Mouse (Mus musculus): ENCODE measurements at regions not wholly inside any gene's neighbourhood (a gene's known extent, or its start where the extent isn't known, plus 50 kb on each side); places are given as distances from the start of the nearest gene placed in this dataset.
A peak's percentile ranks its signal among the peaks of the same experiment; 100 is the strongest.

DNA sequence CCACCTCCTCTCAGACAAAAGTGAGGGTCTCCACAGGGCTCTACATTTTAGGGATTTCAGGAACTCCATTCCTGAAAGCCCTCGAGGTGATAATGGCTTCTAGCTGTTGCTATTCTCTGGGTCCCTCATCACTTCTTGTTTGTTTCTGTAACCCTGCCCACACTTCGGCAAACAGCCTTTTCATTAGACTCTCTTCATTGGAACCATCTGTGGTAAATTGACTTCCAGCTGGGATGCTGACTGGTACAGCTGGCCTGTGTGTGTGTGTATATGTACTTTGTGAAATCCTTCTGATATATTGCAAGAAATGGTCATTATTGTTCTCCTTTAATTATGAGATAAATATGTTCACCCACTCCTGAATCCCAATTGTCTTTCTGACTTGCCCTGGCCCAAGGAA lies 50.3 kb downstream of the Gm10192 start:
- DNase-seq (ENCODE audit: low read depth), result no peak

DNA sequence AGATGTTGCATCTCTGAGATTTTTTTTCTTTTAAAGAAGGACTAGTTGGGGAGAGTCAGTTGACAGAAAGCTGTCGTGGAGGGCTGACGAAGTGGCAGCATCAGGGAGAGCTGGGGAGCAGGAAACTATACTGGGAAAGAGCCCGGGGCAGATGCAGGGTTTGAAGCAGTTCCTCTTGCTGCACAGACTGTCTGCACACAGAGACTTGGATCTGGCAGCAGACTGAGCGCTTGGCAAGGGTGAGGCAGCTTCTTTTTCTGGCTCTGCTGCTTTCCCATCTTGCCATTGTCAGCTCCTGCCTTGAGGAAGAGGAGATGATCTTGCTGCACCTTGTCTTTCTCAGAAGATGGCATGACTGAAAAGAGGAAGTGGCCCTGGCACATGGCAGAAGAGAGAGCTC lies 55.2 kb downstream of the Gm10192 start:
- no peak for DNase-seq (ENCODE audit: low read depth)

DNA sequence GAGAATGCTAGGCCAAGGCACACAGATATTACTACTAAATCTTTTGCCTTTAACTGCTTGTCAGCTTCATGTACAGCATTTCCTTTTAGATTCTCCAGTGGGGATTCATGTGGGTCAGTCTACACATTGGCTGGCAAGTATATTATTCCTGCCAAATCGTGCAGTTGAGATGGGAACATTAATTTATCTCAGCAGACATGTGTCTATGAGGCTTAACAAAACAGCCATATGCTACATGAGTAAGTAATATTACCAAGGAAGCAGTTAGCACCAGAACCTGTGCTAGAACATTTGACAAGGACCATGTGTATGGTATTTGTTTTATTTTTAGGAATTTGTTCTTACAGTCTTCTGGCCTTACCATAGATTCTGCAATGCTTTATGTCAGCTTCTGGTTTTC lies 59.1 kb downstream of the Gm10192 start:
- no peak for DNase-seq (ENCODE audit: low read depth)

DNA sequence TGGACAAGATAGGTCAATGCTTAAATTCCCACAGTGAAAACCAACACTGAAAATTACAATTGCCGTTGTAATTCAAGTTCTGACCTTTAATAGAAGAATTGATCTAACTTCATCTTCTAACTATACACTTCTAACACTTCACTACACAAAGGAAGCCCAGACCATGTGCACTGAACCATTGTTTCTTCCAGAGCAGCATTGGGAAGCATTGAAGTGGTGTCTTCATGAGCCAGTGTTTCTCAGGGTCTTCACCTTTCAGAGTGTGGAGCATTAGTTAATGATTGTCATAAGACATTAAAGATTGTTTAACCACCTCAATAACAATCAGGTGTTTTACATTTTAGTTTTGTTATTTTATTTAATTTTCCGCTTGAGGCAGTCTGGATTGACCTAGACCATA lies 61.0 kb downstream of the Gm10192 start:
- no peak for DNase-seq (ENCODE audit: low read depth)

DNA sequence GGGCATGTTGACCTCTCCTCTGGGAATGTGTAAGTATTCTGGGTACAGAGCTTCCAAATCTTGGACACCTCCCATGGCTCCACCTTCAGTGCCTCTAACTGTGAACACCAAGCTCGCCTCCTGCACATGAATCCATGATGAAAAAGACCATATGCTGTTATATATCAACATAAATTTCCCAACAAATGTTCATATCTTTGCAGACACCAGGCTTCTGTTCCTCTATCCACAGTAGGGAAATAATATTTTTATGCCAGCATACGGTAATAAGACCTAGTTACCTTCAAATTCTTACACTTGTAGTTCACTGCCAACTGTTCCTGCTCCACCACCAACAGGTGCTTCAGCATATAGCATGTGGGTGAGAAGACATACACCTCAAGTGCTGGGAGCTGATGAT lies 63.5 kb downstream of the Gm10192 start:
- no peak for DNase-seq (ENCODE audit: low read depth)

DNA sequence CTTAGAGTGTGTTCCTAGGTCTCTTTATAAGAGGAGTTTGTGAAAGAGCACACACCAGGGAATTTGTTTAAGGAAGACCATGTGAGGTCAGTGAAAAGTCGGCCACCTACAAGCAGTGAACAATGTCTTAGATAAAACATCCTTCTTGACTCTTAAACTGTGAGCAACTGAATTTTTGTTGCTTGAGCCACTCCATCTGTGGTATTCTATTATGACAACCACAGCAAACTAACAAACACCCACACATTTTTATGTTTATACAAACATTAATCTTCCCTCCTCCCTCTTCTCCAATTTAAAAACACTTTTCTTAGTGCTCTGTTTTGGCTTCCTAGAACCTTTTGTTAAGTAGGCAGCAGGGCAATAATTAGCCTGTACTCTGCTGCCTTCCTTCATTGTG lies 66.0 kb downstream of the Gm10192 start:
- no peak for DNase-seq (ENCODE audit: low read depth)

DNA sequence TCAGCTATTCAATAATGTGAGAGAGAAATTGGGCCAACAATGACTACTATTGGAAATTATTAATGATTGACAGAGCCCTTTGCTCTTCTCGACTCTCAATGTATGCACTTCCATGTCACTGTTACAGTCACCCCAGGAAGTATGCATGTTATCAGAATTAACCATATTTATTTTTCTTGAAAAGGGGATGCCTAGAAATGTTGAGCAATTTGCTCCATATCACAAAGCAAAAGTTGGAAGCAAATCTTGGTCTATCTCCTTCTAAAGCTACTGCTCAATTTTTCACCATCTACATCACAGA lies 80.3 kb downstream of the Gm10192 start:
- DNase-seq (ENCODE audit: low read depth), result no peak

DNA sequence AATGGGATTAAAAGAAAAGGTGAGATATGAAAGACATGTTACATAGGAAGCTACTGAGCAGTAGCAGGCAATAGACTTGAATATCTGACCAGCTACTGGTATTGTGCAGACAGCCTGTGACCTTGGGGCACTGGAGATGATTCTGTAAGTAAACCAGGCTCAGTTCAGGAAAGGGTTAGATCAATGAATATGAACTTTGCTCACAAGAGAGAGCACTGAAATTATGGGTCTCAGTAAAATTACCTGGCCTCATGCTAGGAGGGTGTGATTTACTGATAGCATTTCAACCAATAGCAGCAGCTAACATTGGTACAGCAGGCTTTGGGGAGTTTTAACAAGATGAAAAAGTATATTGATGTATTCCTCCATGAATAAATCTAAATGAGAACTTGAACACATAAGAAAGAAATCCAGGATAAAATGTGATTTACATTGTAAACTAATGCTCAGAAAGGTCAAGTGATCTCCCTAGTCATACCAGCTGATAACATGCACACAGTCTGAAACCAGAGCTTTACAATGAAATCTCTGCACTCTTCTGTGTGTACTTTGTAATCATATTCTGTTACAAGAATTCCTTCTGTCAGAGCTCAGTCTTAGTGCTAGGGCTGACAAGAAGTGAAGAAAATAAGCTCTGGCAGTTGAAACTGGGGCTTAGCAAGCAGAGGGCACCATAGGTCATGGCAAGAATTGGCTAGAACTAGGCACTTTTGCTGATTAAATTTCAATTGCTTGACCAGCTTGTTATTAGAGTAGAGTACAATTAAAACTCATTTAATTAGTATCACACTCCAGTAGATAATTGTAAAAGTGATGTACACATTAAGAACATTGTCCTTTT lies 80.8 kb downstream of the Gm10192 start:
- DNase-seq (ENCODE audit: low read depth), result no peak

DNA sequence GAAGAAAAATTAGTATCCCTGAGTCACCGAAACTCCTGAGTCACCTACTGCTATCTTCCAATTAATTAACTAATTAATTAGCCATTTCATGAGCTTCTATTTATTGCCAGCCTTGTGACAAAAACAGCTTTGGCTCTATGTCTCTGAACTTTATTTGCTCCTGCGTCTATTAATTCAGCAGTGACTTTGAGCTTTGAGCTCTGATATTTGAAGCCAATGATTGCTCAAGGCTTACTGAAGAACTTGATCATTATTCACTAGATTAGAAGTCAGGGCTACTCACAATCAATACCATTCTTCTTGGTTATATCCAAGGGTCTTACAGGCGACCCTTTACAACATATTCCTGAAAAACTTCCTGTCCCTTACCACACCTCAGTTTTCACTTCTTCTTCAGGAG lies 83.2 kb downstream of the Gm10192 start:
- no peak for DNase-seq (ENCODE audit: low read depth)

DNA sequence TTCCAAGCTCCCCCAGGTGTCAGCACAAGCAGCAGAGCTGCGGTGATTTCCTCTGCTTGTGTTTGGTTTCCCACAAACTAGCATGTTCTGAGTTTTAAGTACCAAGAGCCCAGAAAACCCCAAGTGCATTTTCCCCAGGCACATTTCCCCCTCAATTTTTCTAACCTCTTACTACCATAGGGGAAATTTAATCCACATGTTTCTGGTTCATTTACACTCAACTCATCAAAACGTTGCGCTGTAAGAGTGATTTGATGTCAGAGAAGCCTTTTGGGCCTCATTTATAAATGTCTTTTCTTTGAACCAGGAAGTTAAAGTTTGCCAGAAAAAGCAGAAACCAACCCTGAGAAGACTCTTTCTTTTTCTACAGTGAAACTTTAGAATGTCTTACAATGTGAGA lies 89.4 kb downstream of the Gm10192 start:
- DNase-seq (ENCODE audit: low read depth), result no peak

DNA sequence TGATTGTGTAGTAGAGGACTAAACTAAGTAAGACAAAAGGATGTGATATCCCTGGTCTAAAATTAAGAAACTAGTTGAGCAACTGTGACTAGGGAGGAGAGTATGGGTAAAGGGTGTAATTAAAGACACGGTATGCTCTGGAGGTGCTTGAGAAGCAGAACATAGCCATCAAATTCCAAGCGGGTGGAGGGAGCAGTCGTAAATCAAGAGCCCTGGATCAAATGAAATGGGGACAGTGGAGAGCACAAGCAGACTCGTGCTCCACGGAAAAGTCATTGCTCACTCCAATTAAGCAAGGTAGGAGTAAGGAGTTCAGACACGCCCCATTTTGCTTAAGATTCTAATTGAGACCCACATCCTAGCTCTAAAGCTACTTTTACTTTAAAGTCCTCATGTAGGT lies 132.2 kb downstream of the Gm10192 start:
- DNase-seq (ENCODE audit: low read depth), result no peak

DNA sequence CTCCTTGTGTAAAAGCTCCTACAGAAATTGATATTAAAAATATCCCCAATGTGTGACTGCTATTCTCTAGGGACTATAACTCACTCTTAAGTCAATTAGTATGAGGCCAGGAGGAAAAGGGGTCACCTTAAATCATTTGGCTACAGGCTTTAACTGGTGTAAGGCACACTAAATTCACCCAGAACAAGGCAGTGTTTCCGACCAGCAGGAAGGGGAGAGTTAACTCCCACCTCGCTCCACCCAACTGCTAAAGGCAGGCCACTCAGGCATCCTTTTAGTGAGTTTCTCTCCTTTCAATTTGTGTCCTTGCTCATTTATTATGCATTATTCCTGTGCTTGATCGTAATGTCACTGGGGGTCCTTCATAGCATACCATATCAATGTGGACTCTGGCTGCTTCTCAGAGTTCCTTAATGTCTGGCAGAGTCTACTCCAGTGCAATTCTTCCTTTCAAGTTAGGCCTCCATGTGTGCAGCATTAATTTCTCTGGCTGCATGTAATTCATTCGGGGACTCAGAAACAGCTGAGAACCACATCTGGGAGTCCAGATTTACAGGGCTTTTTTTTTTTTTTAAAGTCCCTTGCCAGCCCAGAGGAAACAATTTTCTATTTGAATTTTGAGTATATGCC lies 133.8 kb downstream of the Gm10192 start:
- DNase-seq (ENCODE audit: low read depth), result no peak

DNA sequence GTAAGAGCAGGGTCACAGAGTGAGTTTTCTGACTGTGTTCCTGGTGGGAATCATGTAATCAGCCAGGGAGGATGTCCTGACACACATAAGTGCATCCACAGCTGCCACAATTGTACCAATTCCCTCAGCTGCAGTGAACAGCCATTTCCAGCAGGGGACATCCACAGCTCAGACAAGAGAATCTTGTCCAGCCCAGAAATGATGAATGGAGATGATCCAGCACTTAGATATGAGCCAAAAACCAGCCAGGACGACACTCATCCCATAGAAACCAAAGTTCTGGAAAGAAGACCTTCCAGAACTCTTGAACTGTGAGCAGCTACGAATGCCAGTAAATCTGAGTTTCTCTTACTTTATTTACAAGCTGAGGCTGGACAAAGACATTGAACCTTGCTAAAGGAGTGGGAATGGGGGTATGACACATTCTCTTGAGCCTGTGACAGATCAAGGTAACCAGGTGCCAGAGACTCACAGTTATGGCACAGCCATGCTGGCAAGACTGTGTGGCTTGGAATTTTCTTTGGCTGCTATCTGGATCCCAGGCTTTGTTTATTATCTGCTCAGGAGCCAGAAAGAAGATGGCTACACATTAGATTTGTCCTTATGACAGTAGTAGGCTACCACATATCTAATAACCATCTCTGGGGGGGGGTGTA lies 145.1 kb downstream of the Gm10192 start:
- DNase-seq (ENCODE audit: low read depth), result no peak

DNA sequence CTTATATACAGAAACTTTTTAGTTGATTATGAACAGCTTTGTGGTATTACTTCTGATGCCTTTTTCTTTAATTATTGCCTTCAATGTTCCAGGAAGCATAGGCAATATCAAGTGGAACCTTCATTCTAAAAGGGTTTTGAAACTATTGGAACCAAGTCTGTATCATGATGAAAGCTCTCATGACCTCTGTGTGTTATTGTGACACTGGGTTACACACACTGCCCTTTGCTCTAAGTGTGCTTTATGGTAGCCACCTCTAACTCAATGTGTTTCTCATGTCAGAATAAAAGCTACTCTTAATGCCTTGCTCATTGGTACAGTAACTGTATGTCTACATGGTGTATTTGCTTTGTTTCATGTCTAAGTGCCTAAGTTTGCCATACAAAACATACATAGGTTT lies 154.0 kb downstream of the Gm10192 start:
- peak; percentile 51 for DNase-seq (ENCODE audit: low read depth)

DNA sequence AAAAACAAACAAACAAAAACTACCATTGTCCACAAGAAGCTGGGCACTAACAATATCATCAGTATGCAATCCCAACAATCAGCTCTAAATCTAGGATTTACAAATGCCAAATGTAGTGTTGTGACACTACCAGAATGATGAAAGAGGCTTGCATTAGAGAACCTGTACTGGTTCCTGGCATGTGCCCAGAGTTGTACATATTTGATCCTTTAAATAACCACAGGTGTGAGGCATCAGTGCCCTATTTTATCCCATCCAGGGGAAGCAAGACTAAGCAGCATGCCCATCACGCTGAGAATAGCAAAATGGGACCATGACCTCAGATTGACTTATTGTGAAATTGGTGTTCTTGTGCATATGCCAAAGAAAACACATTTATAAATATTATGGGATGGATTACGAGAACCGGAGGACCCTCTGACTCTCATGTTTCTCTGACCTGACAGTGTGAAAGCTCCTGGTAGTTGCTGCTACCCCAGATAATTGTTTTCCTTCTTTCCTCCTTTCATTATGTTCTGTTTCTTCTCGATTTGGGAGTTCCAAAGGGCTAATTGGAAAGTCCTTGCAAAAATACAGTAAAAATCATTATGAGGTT lies 157.4 kb downstream of the Gm10192 start:
- DNase-seq (ENCODE audit: low read depth), result peak; percentile 59

DNA sequence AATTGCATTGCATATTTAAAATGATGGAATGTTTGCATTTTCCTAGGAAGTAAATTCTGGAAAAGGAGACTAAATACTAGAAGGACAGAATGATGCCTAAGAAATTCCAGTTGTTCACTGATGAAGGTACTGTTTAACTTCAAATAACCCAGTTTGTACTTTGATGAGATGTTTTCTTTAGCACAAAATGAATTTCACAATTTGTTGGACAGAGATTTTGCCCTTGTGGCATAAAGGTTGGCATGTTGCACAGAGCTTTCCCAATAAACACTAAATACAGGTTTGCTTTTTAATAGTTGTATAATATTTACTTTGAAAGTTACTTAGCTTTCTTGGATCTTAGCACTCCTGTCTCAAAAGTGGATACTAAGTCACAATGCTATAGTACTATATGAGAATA lies 181.6 kb downstream of the Gm10192 start:
- DNase-seq (ENCODE audit: low read depth), result no peak

DNA sequence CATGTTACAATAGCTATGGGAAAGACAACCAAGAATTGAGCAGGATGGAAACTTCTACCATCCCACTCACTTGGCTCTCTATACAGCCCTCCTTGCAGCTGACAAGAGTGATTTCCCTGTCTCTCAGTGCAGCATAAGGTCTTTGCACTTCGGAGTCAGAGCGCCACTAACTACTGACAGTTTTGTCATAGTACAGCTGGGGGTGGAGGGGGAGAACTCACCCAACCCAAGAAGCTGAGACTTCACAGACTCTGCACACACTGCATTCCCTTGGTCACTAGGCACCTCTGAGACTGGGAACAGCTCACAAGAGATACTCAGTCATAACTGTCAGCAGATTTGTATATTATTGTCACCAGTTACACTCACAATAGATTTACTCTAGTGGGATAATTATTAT lies 195.3 kb upstream of the Gm12695 start:
- no peak for DNase-seq (ENCODE audit: low read depth)

DNA sequence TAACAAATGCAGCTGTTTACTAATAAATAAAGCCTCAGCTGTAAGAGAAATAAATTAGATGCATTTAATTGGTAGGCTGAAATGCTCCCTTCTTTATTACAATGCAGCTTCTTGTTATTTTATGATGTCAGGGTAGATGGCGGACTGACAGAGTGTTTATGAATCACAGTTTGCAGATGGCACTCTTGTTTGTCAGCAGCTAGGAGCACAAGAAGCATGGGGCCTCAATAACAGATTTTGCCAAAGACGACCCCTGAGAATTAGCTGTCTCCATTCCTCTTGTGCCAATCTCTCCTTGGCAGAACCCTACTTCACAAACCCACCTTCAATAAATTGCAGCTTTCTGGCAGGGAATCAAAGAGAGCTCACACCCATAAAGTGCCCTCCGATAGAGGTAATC lies 194.9 kb upstream of the Gm12695 start:
- DNase-seq (ENCODE audit: low read depth), result no peak

DNA sequence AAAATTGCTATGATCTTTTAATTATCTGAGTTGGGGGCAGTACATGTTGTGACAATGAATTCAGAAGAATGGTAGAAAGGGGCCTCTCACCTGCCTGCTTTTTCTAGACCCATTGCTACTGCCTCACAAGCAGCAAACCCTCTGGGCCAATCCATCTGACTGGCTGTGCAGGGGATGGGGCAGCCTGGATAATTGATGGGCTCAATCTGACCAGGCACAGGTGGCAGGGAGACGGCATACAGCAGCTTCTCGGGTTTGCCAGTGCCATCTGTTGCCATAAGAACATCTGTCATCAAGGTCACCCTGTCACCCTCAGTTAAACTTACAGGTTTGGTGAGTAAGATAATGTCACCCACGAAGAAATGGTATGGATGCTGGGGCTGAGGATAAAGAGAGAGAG lies 189.9 kb upstream of the Gm12695 start:
- DNase-seq (ENCODE audit: low read depth), result no peak

DNA sequence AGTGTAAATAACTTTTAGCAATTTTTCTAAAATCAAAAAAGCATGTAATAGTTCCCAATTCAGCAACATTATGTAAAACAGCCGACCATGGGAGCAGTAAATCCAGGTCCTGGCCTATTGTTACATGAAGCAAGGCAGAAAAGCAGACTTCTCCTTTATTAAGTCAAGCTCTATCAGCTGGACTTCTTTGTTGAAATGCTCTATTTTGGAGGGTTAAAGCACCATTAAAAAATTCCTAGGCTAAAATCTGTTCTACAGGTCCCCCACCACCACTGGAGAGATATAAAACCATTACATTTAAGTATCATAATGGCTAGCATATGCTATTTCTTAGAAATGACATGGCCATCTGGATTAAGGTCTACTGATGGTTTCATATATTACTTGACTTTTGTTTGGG lies 188.8 kb upstream of the Gm12695 start:
- DNase-seq (ENCODE audit: low read depth), result no peak

DNA sequence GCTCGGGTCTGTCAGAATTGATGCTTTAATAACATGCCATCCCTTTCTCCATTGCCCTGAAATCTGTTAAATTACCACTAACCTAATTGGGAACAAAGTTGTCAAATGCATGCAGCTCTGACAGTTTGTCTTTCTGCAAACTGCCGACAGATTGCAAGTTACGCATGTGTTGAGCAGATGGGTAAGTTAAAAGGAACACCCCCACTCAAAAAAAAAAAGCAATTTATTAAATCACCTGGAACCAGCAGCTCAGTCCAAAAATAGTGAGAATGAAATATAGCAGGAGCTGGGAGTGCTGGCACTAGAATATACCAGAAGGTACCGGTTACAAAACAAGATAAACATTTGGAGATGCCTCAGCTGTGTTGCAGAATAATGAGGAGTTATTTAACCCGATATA lies 184.2 kb upstream of the Gm12695 start:
- no peak for DNase-seq (ENCODE audit: low read depth)

DNA sequence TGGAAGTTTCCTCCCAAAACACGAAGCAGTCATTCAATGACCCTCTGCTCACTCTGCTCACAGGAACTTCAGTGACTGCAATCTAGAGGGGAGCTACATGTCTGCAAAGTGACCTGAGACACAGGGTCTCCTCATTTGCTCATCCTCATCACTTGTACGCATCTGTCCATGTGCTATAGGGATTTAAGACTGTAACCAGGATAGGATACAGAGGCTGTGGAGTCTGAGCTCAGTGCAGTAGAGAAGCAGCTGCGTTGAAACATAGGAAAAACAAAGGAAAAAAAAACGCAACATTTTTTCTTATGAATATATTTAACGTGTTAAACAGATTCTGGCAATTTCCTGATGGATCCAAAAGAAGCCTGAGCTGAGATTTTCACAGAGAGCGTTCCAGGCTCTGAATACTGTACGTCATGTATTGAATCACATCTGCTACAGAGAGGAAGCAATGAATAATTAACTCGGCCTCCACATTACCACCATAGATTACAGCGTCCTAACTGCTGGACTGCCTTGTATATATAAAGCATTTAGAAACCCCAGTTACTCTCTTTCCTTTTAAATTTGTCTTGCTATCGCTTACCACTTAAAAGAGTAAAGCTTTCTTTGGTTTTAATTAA lies 183.7 kb upstream of the Gm12695 start:
- no peak for DNase-seq (ENCODE audit: low read depth)
